Mouse (Mus musculus): Measurements from ENCODE around the gene Kcnh6. TPM values are rescaled to one million over a fixed set of nuclear protein-coding genes. Genes with fewer than 3 reads are reported as not detected.

Gene Kcnh6
- total RNA-seq (2021) (not detected), polyA plus RNA-seq (2012; rRNA removed) (0.26 and 0.39 TPM in 2 replicates)
- long read RNA-seq, partial matches to known transcripts, result 0 of 1 reads
- long read RNA-seq, other reads (novel, unspliced or antisense), result 1 of 1 reads

DNA sequence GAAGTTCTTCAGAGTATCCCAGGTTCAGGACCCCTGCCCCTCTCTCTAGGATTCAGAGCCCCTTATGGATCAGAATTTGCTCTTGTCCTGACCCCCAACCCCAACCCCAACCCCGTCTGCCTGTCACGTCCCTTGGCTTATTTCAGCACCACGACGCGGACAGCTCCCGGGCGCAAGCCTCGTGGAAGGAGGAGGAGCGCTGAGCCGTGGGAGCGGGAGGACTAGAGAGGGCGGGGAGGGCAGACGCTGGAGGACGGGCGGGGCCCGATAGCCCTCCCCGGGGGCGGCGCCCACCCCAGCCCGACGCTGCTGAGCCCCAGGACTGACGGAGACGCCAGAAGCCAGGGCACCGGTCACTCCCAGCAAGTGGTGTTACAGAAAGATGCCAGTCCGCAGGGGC, at the start of gene Kcnh6:
TSS of gene Kcnh6 (plus strand) at position 304 of the 400 bp plus-strand sequence.
- DNase-seq, result peak; percentile 52 to 79
- no peaks in the 10 kb centered on the region for H3K79me2 ChIP-seq (replicated peaks; ENCODE audit: control insufficient read depth, insufficient read depth, low read length)
- H3K27ac ChIP-seq, result no peak within 1 kb of the TSS
- H3K4me3 ChIP-seq, result no peak within 1 kb of the TSS
- no peaks in the 10 kb centered on the region; the same call in 1 of the 2 replicates for H3K4me1 ChIP-seq (ENCODE audit: control insufficient read depth, insufficient read depth, low read length)
- H3K36me3 ChIP-seq (ENCODE audit: control insufficient read depth, insufficient read depth, low read length), result no peaks in the 10 kb centered on the region
- intact Hi-C loops (cut with DNase I), result no loop called here
- no peak for TF ChIP-seq EP300 (IDR thresholded peaks at IDR 0.05; ENCODE audit: insufficient read depth, low read depth, low read length)
- no peak for TF ChIP-seq CTCF (IDR thresholded peaks at IDR 0.05)
- no peak for TF ChIP-seq POLR2A (IDR thresholded peaks at IDR 0.05; ENCODE audit: insufficient read depth, low read depth, low read length)
- H3K9ac ChIP-seq (ENCODE audit: low read depth, low read length), result no peak within 1 kb of the TSS
- 2% methylated on average over 25 of the region's 25 CpGs for WGBS
- H3K27me3 ChIP-seq (ENCODE audit: control insufficient read depth, insufficient read depth, low read length), result peaks cover 1% of the 10 kb centered on the region; the same call in 1 of the 2 replicates

DNA sequence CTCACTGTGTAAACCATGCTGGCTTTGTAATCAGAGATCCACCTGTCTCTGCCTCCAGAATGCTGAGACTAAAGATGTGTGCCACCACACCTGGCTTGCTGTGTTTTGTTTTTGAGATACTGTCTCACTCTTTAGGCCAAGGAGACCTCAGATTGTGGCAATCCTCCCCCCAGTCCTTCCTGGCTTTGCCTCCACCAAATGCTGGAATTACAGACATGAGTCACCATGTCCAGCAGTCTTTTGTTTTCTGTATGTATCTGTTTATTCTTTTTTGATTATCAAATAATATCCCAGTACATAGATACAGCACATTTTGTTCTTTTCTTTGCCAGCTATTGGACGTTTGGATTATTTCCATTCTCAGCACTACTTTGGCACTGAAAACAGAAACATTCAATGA, 49.4 kb upstream of the Kcnh6 start:
- intact Hi-C loops (cut with DNase I), result loop anchor here (2.0 kb wide), 1 partner anchor 14 kb away; no protein-coding TSS in a partner anchor

DNA sequence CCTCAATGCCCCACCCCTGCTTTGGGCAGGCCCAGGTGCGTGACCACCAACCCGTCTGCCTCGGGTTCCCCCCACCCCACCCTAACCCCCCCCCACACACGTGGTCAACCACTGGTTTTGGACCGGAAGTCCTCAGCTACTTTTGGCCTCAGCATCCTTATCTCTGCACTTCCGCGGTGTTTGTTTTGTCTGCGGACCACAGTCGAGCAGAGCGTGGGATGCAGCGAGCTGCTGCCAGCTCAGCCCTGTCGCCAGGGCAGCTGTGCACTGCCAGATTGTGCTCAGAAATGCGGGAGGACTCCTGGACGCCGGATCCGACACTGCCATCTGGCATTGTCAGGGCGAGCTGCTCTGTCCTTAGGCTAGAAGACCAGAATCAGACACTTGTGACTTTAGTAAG, 48.6 kb upstream of the Kcnh6 start:
- intact Hi-C loops (cut with DNase I), result loop anchor here (2.0 kb wide), 1 partner anchor 15 kb away; no protein-coding TSS in a partner anchor
- H3K79me2 ChIP-seq (replicated peaks; ENCODE audit: control insufficient read depth, insufficient read depth, low read length), result no peaks in the 10 kb centered on the region
- TF ChIP-seq EP300 (IDR thresholded peaks at IDR 0.05; ENCODE audit: insufficient read depth, low read depth, low read length) (0 out of 2 replicates have a peak, but pooled peaks have one; percentile 8), POLR2A (IDR thresholded peaks at IDR 0.05; ENCODE audit: insufficient read depth, low read depth, low read length) (no peak)
- no peaks in the 10 kb centered on the region for H3K36me3 ChIP-seq (ENCODE audit: control insufficient read depth, insufficient read depth, low read length)
- peak in 1 of 2 experiments; percentile 51 for DNase-seq
- H3K9ac ChIP-seq (ENCODE audit: low read depth, low read length), result no peak overlapping the region
- 4% methylated on average over 17 of the region's 17 CpGs for WGBS
- H3K27ac ChIP-seq, result peak overlapping the region; percentile 31
- H3K4me1 ChIP-seq (ENCODE audit: control insufficient read depth, insufficient read depth, low read length), result peaks cover 15% of the 10 kb centered on the region
- H3K27me3 ChIP-seq (ENCODE audit: control insufficient read depth, insufficient read depth, low read length), result no peaks in the 10 kb centered on the region
- H3K4me3 ChIP-seq, result no peak overlapping the region

More for the DNA sequence above, 49.4 kb upstream of the Kcnh6 start:
- Histone ChIP-seq H3K27ac (no peak overlapping the region; the same call in 1 of the 2 replicates), H3K9ac (ENCODE audit: low read depth, low read length) (no peak overlapping the region), H3K4me1 (ENCODE audit: control insufficient read depth, insufficient read depth, low read length) (peaks cover 15% of the 10 kb centered on the region), H3K36me3 (ENCODE audit: control insufficient read depth, insufficient read depth, low read length) (no peaks in the 10 kb centered on the region), H3K27me3 (ENCODE audit: control insufficient read depth, insufficient read depth, low read length) (no peaks in the 10 kb centered on the region), H3K4me3 (no peak overlapping the region), H3K79me2 (replicated peaks; ENCODE audit: control insufficient read depth, insufficient read depth, low read length) (no peaks in the 10 kb centered on the region)
- DNase-seq, result no peak
- TF ChIP-seq POLR2A (IDR thresholded peaks at IDR 0.05; ENCODE audit: insufficient read depth, low read depth, low read length) (no peak), CTCF (IDR thresholded peaks at IDR 0.05) (no peak), EP300 (IDR thresholded peaks at IDR 0.05; ENCODE audit: insufficient read depth, low read depth, low read length) (no peak)
- 13% methylated on average over 1 of the region's 1 CpGs for WGBS

GRCm38 (mm10) chr11:105964691-105965090, 43.2 kb upstream of the Kcnh6 start:
- H3K9ac ChIP-seq (ENCODE audit: low read depth, low read length), result no peak overlapping the region
- no peaks in the 10 kb centered on the region for H3K36me3 ChIP-seq (ENCODE audit: control insufficient read depth, insufficient read depth, low read length)
- no peak for DNase-seq
- H3K27ac ChIP-seq, result no peak overlapping the region
- H3K79me2 ChIP-seq (replicated peaks; ENCODE audit: control insufficient read depth, insufficient read depth, low read length), result no peaks in the 10 kb centered on the region
- intact Hi-C loops (cut with DNase I), result no loop called here
- peaks cover 4% of the 10 kb centered on the region for H3K4me1 ChIP-seq (ENCODE audit: control insufficient read depth, insufficient read depth, low read length)
- no peak for TF ChIP-seq EP300 (IDR thresholded peaks at IDR 0.05; ENCODE audit: insufficient read depth, low read depth, low read length)
- peak; percentile 31 for TF ChIP-seq CTCF (IDR thresholded peaks at IDR 0.05)
- no peak for TF ChIP-seq POLR2A (IDR thresholded peaks at IDR 0.05; ENCODE audit: insufficient read depth, low read depth, low read length)
- WGBS, result 71% methylated on average over 5 of the region's 5 CpGs
- no peak overlapping the region for H3K4me3 ChIP-seq
- H3K27me3 ChIP-seq (ENCODE audit: control insufficient read depth, insufficient read depth, low read length), result no peaks in the 10 kb centered on the region

- H3K79me2 ChIP-seq (replicated peaks; ENCODE audit: control insufficient read depth, insufficient read depth, low read length), result no peaks in the 10 kb centered on the region
- H3K27ac ChIP-seq, result no peak overlapping the region
- H3K27me3 ChIP-seq (ENCODE audit: control insufficient read depth, insufficient read depth, low read length), result no peaks in the 10 kb centered on the region
- H3K9ac ChIP-seq (ENCODE audit: low read depth, low read length), result no peak overlapping the region
- DNase-seq, result no peak
- WGBS, result 81% methylated on average over 4 of the region's 4 CpGs
- peaks cover 3% of the 10 kb centered on the region for H3K4me1 ChIP-seq (ENCODE audit: control insufficient read depth, insufficient read depth, low read length)
- no peak overlapping the region for H3K4me3 ChIP-seq
- H3K36me3 ChIP-seq (ENCODE audit: control insufficient read depth, insufficient read depth, low read length), result no peaks in the 10 kb centered on the region
- TF ChIP-seq POLR2A (IDR thresholded peaks at IDR 0.05; ENCODE audit: insufficient read depth, low read depth, low read length) (no peak), EP300 (IDR thresholded peaks at IDR 0.05; ENCODE audit: insufficient read depth, low read depth, low read length) (no peak)
- intact Hi-C loops (cut with DNase I), result no loop called here
Measured at GRCm38 (mm10) chr11:105966288-105966687, 41.6 kb upstream of the Kcnh6 start.

DNA sequence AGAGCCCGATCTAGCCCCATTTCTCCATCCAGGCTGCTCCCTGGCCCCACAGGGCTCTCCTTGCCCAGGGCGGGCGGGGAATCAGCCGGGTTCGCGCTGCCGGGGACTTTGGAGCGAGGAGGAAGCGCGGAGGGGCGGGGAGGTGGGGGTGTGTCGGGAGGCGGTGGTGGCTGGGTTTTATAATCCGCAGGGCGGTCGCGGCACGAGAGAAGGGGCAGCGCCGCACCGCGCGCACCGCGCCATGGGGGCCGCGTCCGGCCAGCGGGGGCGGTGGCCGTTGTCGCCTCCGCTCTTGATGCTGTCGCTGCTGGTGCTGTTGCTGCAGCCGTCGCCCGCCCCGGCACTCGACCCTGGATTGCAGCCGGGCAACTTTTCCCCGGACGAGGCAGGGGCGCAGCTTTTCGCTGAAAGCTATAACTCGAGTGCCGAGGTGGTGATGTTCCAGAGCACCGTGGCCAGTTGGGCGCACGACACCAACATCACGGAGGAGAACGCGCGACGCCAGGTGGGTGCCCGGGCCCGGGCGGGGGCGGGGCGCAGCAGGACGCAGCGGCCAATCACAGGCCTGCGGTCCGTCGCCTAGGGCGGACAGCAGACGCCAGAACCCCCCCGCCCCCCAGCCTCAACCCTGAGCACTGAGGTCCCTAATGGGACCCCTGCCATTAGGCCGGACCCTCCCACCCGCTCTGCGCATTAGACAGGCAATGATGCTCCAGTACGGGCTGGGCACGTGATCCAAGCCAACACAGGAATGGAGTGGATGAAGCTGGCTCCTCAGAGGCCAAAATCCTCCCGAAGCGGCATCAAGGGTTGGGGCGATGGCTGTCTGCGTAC, 40.0 kb upstream of the Kcnh6 start, which contains the start of gene Ace:
TSS of gene Ace (plus strand) at position 205 of the 834 bp plus-strand sequence.
- Histone ChIP-seq H3K27ac (peak within 1 kb of the TSS; percentile 53), H3K36me3 (ENCODE audit: control insufficient read depth, insufficient read depth, low read length) (no peaks in the 10 kb centered on the region), H3K79me2 (replicated peaks; ENCODE audit: control insufficient read depth, insufficient read depth, low read length) (no peaks in the 10 kb centered on the region), H3K4me3 (peak within 1 kb of the TSS; percentile 60), H3K9ac (ENCODE audit: low read depth, low read length) (peak within 1 kb of the TSS; percentile 81), H3K27me3 (ENCODE audit: control insufficient read depth, insufficient read depth, low read length) (no peaks in the 10 kb centered on the region), H3K4me1 (ENCODE audit: control insufficient read depth, insufficient read depth, low read length) (peaks cover 3% of the 10 kb centered on the region)
- no peak for TF ChIP-seq POLR2A (IDR thresholded peaks at IDR 0.05; ENCODE audit: insufficient read depth, low read depth, low read length)
- peak; percentile 53 to 66 for DNase-seq
- 3% methylated on average over 75 of the region's 76 CpGs for WGBS
- intact Hi-C loops (cut with DNase I), result no loop called here
